In genomic region chrX:10000718-10001117, GRCm38 (mm10) we compare ENCODE assay signal across 31 mouse cellular contexts.
"Had no signal": no experiment of that assay in that cellular context is flagged by ENCODE, and none has a peak within 500 bp of the region (broad histone marks: within the 10 kb centered on the region; RNA-seq: fewer than 3 reads in every experiment).

No protein-coding gene starts in this region.

- H3K9ac ChIP-seq: limb, embryonic 12.5 days; limb, embryonic 13.5 days; limb, embryonic 15.5 days; liver, embryonic 12.5 days; liver, embryonic 13.5 days; liver, embryonic 14.5 days; liver, embryonic 15.5 days; liver, postnatal 0 days; lung, embryonic 14.5 days; lung, embryonic 15.5 days; midbrain, embryonic 12.5 days; midbrain, embryonic 13.5 days; midbrain, embryonic 15.5 days had no signal

- H3K27ac ChIP-seq: left cerebral cortex, adult 2 months; limb, embryonic 10.5 days; limb, embryonic 12.5 days; limb, embryonic 13.5 days; limb, embryonic 15.5 days; liver, embryonic 12.5 days; liver, embryonic 13.5 days; liver, embryonic 14.5 days; liver, embryonic 15.5 days; lung, embryonic 15.5 days; macrophage; midbrain, embryonic 10.5 days; midbrain, embryonic 12.5 days; midbrain, embryonic 13.5 days; midbrain, embryonic 15.5 days had no signal

- ATAC-seq: liver, embryonic 12.5 days; liver, postnatal 0 days; lung, postnatal 0 days; midbrain, embryonic 13.5 days; midbrain, embryonic 15.5 days; midbrain, embryonic 16.5 days had no signal

- H3K36me3 ChIP-seq: limb, embryonic 10.5 days; limb, embryonic 12.5 days; limb, embryonic 13.5 days; limb, embryonic 15.5 days; liver, embryonic 12.5 days; liver, embryonic 13.5 days; liver, embryonic 15.5 days; lung, embryonic 15.5 days; midbrain, embryonic 10.5 days; midbrain, embryonic 12.5 days; midbrain, embryonic 13.5 days; midbrain, embryonic 15.5 days had no signal

- DNase-seq: left cerebral cortex, postnatal 4 days; liver; liver, embryonic 13.5 days; liver, postnatal 0 days; lung, adult 18-20 months; lung, adult 2 months; lung, embryonic 14.5 days; lung, postnatal 10 days; lung, postnatal 14 days; lung, postnatal 36 days; midbrain, embryonic 14.5 days had no signal

- H3K4me1 ChIP-seq: limb, embryonic 10.5 days; limb, embryonic 12.5 days; limb, embryonic 13.5 days; limb, embryonic 15.5 days; liver, embryonic 12.5 days; liver, embryonic 13.5 days; liver, embryonic 15.5 days; lung, embryonic 15.5 days; midbrain, embryonic 10.5 days; midbrain, embryonic 12.5 days; midbrain, embryonic 13.5 days; midbrain, embryonic 15.5 days had no signal

- H3K9me3 ChIP-seq: limb, embryonic 10.5 days; limb, embryonic 12.5 days; limb, embryonic 13.5 days; limb, embryonic 15.5 days; liver, embryonic 12.5 days; liver, embryonic 13.5 days; liver, embryonic 15.5 days; lung, embryonic 15.5 days; midbrain, embryonic 10.5 days; midbrain, embryonic 12.5 days; midbrain, embryonic 13.5 days; midbrain, embryonic 15.5 days had no signal

- H3K4me3 ChIP-seq: left cerebral cortex, adult 2 months; limb, embryonic 10.5 days; limb, embryonic 12.5 days; limb, embryonic 13.5 days; limb, embryonic 15.5 days; liver, embryonic 12.5 days; liver, embryonic 13.5 days; liver, embryonic 15.5 days; lung, embryonic 15.5 days; megakaryocyte, embryonic 14.5 days; midbrain, embryonic 10.5 days; midbrain, embryonic 12.5 days; midbrain, embryonic 13.5 days; midbrain, embryonic 15.5 days; myocyte had no signal

- H3K4me2 ChIP-seq: limb, embryonic 12.5 days; limb, embryonic 13.5 days; limb, embryonic 15.5 days; liver, embryonic 11.5 days; liver, embryonic 12.5 days; liver, embryonic 13.5 days; liver, embryonic 15.5 days; lung, embryonic 14.5 days; lung, embryonic 15.5 days; midbrain, embryonic 11.5 days; midbrain, embryonic 12.5 days; midbrain, embryonic 13.5 days; midbrain, embryonic 15.5 days had no signal

- H3K27me3 ChIP-seq: limb, embryonic 12.5 days; limb, embryonic 13.5 days; limb, embryonic 15.5 days; liver, embryonic 12.5 days; liver, embryonic 13.5 days; liver, embryonic 15.5 days; lung, embryonic 15.5 days; megakaryocyte, embryonic 14.5 days; midbrain, embryonic 12.5 days; midbrain, embryonic 13.5 days; midbrain, embryonic 15.5 days had no signal
